Mouse (Mus musculus) brain, embryonic 18.5 days (tissue): ENCODE data around the gene Trp53i13.
A peak's percentile ranks its signal among the peaks of the same experiment; 100 is the strongest.

Experiments
- DNase-seq: peaks from one replicate; pipeline ENCODE4 v3.0.0-alpha.2; 2012; ENCODE audit warnings: low read depth, low spot score

Trp53i13 gene

GRCm38 (mm10) chr11:77492311-77492871, 23.4 kb downstream of the Trp53i13 start:
- no peak for DNase-seq

DNA sequence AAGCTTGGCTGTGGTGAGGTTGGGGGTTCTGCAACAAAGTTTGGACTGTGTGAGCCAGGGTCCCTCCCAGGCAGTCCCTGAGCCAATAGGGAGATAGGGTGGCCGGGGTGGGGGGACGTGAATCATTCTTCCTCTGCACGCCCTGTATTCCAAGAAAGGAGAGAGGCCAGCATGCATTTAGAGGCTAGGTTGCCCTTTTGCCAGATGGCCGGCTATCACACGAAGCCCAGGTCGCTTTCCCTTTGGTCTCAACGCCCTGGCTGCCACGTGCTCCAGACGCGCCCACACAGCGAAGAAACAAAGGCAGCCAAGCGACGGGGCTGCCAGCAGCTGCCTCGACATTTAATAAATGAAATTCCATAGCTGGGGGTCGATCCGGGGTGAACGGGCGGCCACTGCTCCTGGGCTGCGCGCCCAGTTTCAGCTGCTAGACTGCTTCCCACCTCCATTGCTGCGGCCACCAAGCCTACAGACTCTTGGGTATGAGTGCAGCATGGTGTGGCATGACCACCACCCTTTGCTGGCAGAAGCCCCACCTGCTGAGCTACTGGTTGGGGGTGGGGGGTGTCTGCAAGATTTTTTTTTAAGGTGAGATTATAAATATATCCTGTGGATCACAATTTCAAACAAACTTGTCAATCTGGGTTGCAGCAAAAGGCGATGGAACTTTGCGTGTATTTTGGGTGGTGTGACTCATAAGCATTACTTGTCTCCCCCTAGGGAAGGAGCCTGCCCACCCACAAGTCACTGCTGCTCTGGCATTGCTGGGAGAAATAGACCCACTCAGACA, 24.1 kb downstream of the Trp53i13 start:
- no peak for DNase-seq

DNA sequence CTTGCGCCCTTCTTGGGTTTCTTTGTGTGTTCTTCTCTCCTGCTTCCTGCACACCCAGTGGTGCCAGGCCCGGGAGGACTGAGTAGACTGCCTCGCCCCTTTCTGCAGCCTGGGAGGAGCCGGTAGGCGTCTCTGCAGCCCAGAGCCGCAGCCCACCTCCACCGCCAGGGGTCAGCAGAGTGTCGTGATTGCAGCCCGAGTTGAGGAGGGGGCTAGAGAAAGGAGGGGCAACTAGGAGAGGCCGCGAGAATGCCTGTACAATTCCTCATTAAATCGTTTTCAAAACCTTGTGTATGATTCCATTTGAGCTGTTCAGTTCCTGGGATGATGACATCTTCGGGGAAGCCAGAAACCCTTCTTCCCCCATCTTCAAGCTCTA, 24.7 kb downstream of the Trp53i13 start:
- peak; percentile 85 for DNase-seq

GRCm38 (mm10) chr11:77490451-77490850, 25.3 kb downstream of the Trp53i13 start:
- DNase-seq = no peak

GRCm38 (mm10) chr11:77489591-77490235, 26.1 kb downstream of the Trp53i13 start, which contains the start of gene Ankrd13b:
Ankrd13b (minus strand) TSS chr11:77489678.
- DNase-seq = no peak

- DNase-seq = no peak
Measured at GRCm38 (mm10) chr11:77488771-77489581, 26.8 kb downstream of the Trp53i13 start.

GRCm38 (mm10) chr11:77486798-77487197, 29.0 kb downstream of the Trp53i13 start:
- DNase-seq = no peak

GRCm38 (mm10) chr11:77485229-77485628, 30.6 kb downstream of the Trp53i13 start:
- DNase-seq = no peak

- DNase-seq = no peak
Measured at GRCm38 (mm10) chr11:77483510-77484255, 32.1 kb downstream of the Trp53i13 start.

- DNase-seq = no peak
Measured at GRCm38 (mm10) chr11:77483043-77483442, 32.7 kb downstream of the Trp53i13 start.

- no peak for DNase-seq
Measured at GRCm38 (mm10) chr11:77476895-77477294, 38.9 kb downstream of the Trp53i13 start.

DNA sequence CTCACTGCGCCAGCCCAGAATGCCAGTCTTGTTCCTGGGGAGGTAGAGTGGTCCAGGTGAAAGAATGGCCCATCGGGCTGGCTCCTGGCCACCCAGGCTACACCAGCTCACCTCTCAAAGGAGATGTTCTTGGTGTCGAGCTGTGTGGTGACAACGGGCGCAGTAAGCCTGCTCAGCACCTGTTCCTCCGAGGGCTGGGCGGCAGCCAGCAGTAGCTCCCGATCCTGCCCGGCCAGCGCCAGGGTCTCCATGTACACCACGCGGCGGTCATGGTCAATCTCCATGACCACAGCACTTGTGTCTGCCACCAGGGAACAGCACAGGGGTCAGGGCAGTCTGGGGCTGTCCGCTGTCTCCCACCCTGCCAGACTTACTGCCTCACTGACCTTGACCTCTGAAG, 39.6 kb downstream of the Trp53i13 start:
- no peak for DNase-seq

- no peak for DNase-seq
Measured at GRCm38 (mm10) chr11:77472775-77473174, 43.0 kb downstream of the Trp53i13 start.

DNA sequence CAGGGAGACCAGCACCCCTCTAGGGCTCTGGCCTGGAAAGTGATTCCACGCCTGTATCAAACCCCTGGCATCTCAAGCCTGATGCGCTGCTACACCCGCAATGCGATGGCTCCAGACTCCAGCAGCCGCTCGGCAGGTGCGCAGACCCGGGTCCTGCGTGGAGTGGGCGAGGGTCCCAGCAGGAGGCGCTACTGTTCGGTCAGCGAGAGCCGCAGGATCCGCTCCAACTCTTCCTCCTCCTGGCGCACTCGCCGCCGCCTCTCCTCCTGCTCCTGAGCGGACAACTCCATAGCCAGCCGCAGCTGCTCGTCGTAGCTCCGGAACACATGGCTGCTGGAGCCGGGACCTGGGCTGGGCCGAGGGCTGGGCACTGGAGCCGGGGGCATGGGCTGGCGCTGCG, 44.4 kb downstream of the Trp53i13 start:
- no peak for DNase-seq

DNA sequence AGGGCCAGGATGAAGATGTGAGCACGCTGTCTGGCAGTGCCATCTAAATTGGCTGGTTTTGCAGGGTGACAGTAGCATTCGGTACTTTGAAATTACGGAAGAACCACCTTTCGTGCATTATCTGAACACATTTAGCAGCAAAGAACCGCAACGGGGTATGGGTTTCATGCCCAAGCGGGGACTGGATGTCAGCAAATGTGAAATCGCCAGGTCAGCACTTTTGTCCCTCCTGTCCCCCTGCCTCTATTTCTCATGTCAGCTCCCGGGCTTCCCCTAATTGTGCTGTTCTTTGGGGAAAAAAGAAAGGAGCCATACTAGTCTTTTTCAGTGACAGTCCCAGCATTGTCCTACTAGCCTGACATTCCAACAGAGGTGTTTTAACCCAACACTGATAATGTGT, 47.4 kb downstream of the Trp53i13 start:
- DNase-seq = no peak

- no peak for DNase-seq
Measured at GRCm38 (mm10) chr11:77467784-77468183, 48.0 kb downstream of the Trp53i13 start.

GRCm38 (mm10) chr11:77467157-77467556, 48.6 kb downstream of the Trp53i13 start:
- DNase-seq = no peak

DNA sequence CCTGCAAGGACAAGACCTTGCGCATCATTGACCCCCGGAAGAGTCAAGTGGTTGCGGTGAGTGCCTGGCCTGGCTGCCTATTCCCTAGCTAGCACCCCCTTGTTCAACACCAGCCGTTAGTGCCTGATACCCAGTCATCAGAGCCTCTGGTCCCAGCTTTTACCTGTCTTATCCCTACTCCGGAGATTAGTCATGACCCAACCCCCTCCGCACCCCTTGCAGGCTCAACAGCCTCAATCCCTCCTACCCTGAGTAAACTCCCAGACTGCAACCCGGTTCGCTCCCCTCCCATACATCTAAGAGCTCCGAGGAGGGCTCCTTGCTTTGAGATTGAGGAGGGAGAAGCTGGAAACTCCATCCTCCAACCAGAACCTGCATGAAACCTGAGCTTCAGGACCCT, 49.2 kb downstream of the Trp53i13 start:
- no peak for DNase-seq

- no peak for DNase-seq
Measured at GRCm38 (mm10) chr11:77465111-77465510, 50.7 kb downstream of the Trp53i13 start.

DNA sequence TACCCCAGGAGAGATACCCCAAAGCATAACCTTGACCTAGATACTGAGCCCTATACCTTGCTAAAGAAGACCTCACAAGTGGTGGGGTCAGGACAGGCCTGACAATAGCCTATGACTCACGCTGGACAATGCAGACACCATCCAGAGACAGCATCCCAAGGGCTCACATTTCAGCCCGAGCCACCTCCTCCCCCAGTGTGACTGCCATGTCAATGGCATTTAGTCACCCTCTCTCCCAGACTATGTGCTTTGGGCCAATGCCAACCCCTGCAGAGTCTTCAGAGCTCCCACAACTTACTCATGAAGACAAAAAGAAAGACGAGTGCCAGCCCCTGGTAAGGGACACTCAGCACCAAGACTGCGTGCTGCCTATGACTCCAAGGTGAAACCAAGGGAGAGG, 51.1 kb downstream of the Trp53i13 start:
- no peak for DNase-seq

GRCm38 (mm10) chr11:77463786-77464185, 52.0 kb downstream of the Trp53i13 start:
- DNase-seq = no peak
